Mouse (Mus musculus): ENCODE results near the gene Dock4. TPM values are rescaled to one million over a fixed set of nuclear protein-coding genes. Genes with fewer than 3 reads are reported as not detected.
"Not testable (repeated sequence)": the region's sequence is repeated elsewhere in the genome, so short reads cannot be mapped to it uniquely, and the experiment has no call there.

Dock4 gene
- total RNA-seq, 4 experiments from 2014 or later = 196 to 242 (median 222) TPM

DNA sequence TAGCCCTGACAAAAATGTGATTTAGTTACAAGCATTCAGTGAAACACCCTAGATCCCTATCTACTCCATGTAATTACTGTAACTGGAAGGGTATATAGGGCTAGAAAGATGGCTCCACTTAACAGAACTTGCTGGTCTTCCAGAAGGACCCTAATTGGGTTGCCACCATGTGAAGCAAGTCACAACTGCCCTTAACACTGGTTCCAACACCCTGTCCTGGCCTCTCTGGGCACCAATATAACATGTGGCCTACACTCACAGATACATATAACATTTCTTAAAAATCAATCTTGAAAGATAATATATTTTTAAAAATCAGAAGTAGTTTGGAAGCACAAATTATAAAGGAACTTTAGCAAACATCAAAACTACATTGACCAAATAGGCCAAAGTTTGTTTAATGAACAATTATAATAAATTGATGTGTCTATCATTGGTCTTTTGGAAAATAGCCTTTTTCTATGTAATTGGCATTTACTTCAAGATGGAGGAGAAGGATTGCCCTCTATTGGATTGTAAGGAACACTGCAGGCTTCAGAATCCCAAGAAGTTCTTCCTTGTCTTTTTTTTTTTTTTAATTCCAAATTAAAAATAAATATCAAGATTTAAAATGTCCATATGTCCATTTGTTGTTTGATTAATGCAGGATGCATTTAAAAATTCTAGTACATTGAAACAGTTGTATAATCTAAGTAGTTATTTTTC, 369.1 kb downstream of the Dock4 start:
- no peak for DNase-seq (ENCODE audit: low spot score in 2 of 2)

DNA sequence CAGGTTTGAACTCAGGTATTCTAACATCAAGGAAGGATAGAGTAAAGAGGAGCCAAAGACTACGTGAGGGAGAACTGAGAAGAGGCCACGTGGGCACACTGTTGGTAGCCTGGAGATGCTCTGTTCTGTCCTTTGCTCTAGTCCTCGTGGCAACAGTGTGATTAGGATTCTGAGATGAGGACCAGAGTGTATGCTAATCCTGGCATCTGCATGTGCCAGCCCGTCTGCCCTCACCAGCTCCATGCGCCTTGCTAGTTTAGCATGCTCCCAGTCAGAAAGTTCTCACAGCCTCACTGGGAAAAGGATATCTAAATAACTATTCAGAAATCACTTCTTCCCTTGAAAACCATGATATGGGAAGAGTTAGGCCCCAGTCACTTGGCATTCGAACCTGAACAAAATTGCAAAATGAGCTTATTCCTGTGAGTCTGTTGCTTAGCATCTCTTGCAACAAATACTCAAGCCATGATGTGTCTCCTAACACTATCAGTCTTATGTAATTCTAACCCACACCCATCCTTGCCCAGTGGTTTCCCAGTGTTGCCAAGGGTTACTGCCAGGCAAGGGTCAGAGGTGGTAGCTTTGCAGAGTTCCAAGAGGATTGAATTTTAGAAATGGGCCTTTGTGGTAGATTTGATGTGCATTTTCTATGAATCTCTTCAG, 372.4 kb downstream of the Dock4 start:
- DNase-seq (ENCODE audit: low spot score in 2 of 2) = no peak

- DNase-seq (ENCODE audit: low spot score in 2 of 2) = no peak
These were observed 377.9 kb downstream of the Dock4 start for GRCm38 (mm10) chr12:40823631-40824030.

DNA sequence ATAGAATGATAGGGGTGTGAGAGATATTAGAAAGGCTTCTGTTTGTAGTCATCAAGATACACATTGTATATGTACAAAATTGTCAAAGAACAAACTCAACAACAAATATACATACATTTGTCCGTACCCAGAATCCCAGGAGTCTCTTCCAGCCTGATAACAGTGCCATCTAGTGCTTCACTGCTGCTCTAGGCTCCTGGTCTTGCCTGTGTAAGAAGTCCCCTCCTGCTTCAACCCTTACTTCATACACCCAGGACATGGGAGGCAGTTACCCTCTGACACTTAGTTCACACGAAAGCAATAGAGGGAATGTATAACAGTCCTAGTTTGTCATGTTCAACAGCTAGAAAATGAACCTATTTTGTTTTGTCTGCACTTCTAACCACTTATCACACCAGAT, 378.5 kb downstream of the Dock4 start:
- DNase-seq (ENCODE audit: low spot score in 2 of 2) = no peak

- no peak for DNase-seq (ENCODE audit: low spot score in 2 of 2)
These were observed 380.2 kb downstream of the Dock4 start for GRCm38 (mm10) chr12:40825935-40826460.

DNA sequence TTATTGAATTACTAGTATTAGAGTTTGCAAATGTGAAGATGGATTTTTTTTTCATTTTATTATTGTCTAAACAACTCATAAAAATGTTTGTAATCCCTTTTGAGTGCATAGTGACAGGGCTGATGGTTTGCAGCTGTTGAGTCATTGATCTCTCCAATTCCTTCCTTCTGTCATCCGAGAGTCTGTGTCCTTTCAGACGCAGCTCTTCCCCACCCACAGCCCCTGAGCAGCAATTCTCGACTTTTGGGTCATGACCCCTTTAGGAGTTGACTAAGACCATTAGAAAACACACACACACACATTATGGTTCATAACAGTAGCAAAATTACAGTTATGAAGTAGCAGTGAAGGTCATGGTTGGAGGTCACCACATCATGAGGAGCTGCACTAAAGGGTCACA, 380.7 kb downstream of the Dock4 start:
- no peak for DNase-seq (ENCODE audit: low spot score in 2 of 2)

DNA sequence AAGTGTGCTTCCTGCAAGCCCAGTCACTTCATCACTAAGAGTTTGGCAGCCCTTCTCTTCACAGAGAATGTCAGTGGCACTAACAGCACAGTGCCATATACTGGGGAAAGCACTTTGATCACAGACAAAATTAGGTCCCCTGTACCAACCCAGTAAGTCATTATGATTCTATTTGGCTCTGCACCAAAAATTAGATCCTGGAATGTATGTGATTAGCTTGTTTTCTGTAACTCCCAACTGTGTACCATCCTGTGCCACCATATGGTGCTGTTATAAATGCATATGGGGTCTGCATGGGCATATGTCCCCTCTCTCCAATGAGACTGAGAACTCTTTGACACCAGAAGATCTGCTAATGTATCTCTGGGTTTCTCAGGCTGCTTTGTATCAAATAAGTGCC, 382.3 kb downstream of the Dock4 start:
- no peak for DNase-seq (ENCODE audit: low spot score in 2 of 2)

GRCm38 (mm10) chr12:40829269-40829668, 383.5 kb downstream of the Dock4 start:
- DNase-seq (ENCODE audit: low spot score in 2 of 2) = no peak

GRCm38 (mm10) chr12:40832157-40832556, 386.4 kb downstream of the Dock4 start:
- peak in 1 of 2 experiments; percentile 59 for DNase-seq (ENCODE audit: low spot score in 2 of 2)

GRCm38 (mm10) chr12:40836924-40837323, 391.2 kb downstream of the Dock4 start:
- no peak for DNase-seq (ENCODE audit: low spot score in 2 of 2)

DNA sequence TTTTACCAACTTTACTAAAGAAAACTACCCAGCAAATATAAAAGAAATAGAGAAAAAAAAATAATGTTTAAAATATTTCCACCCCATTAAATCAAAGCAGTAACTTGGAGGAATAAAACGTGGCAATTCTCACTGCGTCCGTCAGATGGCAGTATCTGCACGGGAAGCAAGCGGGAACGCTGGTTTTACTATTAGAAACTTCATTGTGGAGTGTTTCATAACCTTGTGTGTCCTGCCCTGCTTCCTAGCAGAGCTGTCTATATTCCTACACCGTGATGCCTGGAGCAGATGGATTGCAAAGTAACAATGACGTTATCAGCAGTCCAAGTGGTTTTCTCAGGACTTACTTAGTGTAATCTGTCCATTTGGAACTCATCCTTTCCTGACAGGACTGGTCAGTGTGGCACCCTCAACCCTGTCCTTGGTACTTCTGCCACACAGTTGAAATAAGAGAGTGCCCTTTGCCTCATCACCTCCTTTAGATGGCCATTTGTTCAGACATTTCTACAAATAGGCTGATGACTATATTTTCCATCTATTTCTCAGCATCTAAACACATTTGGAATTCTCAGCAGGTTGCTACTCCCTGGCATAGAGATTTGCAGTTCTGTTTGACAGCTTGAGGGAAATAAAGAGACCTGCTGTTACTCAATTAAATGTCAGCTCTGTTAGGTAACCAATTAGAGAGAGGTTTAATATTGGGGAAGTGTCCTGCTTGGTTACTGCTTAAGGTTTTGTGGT, 392.0 kb downstream of the Dock4 start:
- DNase-seq (ENCODE audit: low spot score in 2 of 2) = peak; percentile 71 to 86

GRCm38 (mm10) chr12:40838338-40838695, 392.6 kb downstream of the Dock4 start:
- DNase-seq (ENCODE audit: low spot score in 2 of 2) = no peak

DNA sequence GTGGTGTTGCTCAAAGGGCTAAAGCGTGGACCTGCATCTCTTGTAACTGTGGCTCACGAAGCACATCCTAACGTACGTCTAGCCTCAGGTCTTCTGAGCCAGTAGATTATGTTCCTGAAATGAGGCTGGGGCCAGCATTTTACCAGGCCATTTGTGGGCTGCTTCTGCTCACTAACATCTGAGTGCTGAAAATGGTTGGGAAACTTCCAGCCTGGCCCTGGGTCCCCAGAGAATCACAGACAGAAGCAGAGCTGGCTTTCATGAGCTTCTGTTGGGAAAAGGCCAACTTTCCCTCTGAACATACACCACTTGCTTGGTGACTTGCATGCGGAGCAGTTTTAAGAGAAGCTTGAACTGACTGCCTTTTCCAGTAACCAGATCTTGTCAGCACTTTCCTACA, 393.2 kb downstream of the Dock4 start:
- DNase-seq (ENCODE audit: low spot score in 2 of 2) = no peak

DNA sequence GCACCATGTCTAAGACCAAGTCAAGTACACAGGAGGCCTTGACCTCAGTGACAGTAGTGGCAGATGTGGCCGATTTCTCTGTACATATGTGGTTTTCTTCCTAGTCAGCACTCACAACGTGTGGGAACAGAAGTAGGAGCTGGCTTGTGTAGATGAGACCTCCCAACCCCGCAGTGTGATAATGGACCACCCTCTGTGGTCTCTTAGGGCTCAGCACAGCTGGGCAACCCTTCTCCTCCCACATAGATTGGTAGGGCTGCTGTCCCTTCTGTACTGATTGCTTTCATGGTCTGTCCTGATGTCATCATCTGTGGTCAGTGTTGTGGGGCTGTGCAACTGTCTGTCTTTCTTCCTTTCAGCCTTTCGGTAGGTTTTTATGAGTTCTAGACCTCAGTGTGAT, 394.1 kb downstream of the Dock4 start:
- no peak for DNase-seq (ENCODE audit: low spot score in 2 of 2)

DNA sequence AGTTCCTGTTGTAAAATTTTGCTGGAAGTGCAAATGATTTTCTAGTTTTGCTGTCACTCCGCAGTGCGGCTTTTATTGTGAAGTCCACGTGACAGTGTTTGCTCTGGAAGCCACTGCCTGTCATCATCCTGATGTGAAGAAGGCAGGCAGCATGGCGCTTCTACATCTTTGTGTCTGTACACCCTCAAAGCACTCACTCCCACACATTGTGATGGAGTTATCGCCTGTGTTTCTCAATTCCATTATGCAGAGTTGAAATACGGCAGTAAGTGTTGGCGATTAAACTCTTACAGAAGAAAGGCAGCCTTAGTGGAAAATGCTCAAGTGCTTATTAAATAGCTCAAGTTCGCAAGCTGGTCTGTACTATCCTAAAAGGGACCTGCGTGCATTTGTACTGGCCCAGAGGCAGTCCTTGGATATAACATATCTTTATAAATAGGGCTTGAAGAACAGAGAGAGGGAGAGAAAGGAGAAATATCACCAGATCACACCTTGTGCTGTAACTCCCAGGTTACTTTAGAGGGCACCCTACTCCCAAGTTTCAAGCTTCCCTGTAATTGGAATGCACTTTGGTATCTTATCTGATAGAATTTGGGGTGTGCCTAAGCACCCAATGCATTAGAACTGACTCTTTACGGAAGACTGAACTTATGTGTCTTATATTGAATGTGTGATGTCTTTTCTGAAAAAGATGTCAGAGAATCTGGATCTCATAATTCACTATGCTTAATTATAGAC, 396.7 kb downstream of the Dock4 start:
- no peak for DNase-seq (ENCODE audit: low spot score in 2 of 2)

DNA sequence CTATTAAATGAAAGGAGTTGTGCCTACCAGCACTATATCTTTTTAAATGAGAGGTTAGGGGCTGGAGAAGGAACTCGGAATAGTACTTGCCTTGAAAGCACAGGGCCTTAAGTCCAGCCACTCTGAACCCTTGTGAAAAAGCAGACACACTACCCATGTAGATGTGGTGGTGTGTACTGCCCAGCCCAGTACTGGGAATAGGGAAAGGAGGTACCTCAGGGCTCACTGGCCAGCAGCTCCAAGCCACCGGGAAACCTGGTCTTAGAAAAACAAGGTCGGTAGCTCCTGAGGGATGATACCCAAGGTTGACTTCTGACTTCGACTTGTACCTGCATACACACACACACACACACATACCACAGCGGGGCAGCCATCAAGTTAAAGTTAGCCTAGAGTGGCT, 397.2 kb downstream of the Dock4 start:
- DNase-seq (ENCODE audit: low spot score in 2 of 2) = no peak

DNA sequence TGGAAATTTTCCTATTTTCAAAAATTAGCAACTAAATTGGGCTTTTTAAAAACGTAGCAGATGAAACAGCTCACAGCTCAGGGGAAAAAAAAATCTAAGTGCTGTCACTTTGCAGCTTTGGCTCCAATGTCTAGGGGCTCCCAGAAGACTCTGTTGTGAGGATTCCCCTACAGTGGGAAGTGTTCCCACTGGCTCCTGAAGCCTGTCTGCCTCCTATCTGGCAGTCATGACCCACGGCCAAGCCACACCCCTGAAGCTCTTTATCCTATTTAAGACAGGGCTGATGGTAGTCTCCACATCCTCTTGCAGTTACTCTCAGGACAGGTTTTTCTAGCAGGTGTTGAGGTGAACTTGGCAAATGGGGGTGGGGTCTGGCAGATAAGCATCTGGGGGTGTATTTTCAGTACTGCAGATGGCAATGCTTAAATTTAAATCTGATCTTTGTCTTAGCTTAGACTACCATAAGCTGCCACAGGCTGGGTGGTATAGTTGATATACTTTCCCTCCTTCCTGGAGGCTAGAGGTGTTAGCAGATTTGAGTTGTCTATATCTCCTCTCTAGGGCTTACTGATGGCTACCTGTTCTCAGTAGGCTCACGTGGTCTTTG, 397.8 kb downstream of the Dock4 start:
- DNase-seq (ENCODE audit: low spot score in 2 of 2) = no peak

- no peak for DNase-seq (ENCODE audit: low spot score in 2 of 2)
These were observed 398.6 kb downstream of the Dock4 start for GRCm38 (mm10) chr12:40844324-40844723.

GRCm38 (mm10) chr12:40854705-40855367, 409.1 kb downstream of the Dock4 start:
- DNase-seq (ENCODE audit: low spot score in 2 of 2) = no peak

GRCm38 (mm10) chr12:40857466-40857865, 411.7 kb downstream of the Dock4 start:
- no peak for DNase-seq (ENCODE audit: low spot score in 2 of 2)

DNA sequence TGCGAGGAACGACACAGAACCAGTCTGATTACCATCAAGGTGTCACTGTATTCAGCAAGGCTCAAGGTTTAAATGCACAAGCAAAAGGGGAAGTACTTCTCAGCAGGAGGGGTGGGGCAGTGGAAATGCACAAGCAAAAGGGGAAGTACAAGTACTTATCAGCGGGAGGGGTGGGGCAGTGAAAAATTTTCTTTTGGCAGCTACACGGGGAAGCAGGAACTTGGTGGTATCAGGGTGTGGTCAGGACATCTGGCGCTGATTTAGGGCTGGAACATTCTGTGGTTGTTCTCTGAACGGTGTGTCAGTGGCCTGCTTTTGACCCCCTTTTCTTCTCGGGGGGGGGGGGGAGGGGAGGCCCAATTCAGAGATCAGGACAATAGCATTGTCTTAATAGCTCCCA, 413.0 kb downstream of the Dock4 start:
- DNase-seq (ENCODE audit: low spot score in 2 of 2) = not testable (repeated sequence)

Data from layer of hippocampus, adult 8-10 months (tissue).